Mouse (Mus musculus) embryonic facial prominence, embryonic 13.5 days (tissue): ENCODE measurements around the gene St6galnac5. TPM values are rescaled to one million over a fixed set of nuclear protein-coding genes. Genes with fewer than 3 reads are reported as not detected.

Experiments used
- ATAC-seq: fragments of 200-750 bp; cut with Nextera tagmentation; 2 replicates; pipeline ENCODE4 v1.8.0; 2017; ENCODE audit warnings: low read depth; ENCODE audit not compliant: insufficient number of reproducible peaks, insufficient read depth, low FRiP score, low TSS enrichment
- H3K27ac ChIP-seq: fragments of 300-500 bp; sonication (generic); 2 replicates; pipeline ENCODE4 v1.5.1; 2015; ENCODE audit warnings: moderate library complexity, mild to moderate bottlenecking, inconsistent platforms
- H3K27me3 ChIP-seq: fragments of 300-500 bp; sonication (generic); 2 replicates; pipeline ENCODE4 v1.6.1; 2015; ENCODE audit warnings: mild to moderate bottlenecking, inconsistent platforms
- H3K36me3 ChIP-seq: fragments of 300-500 bp; sonication (generic); 2 replicates; pipeline ENCODE4 v1.6.1; 2015; ENCODE audit warnings: mild to moderate bottlenecking, inconsistent platforms
- H3K4me1 ChIP-seq: fragments of 300-500 bp; sonication (generic); 2 replicates; pipeline ENCODE4 v1.6.1; 2015; ENCODE audit warnings: inconsistent platforms
- H3K4me2 ChIP-seq: fragments of 300-500 bp; sonication (generic); 2 replicates; pipeline ENCODE4 v1.6.1; 2015; ENCODE audit warnings: moderate library complexity, mild to moderate bottlenecking, inconsistent platforms
- H3K4me3 ChIP-seq: fragments of 300-500 bp; sonication (generic); 2 replicates; pipeline ENCODE4 v1.5.1; 2015; ENCODE audit warnings: mild to moderate bottlenecking, inconsistent platforms
- H3K9ac ChIP-seq: fragments of 300-500 bp; sonication (generic); 2 replicates; pipeline ENCODE4 v1.6.1; 2015; ENCODE audit warnings: mild to moderate bottlenecking, inconsistent platforms
- H3K9me3 ChIP-seq: fragments of 300-500 bp; sonication (generic); 2 replicates; pipeline ENCODE4 v1.6.1; 2016; ENCODE audit warnings: inconsistent platforms
- WGBS: fragments of 180-500 bp; shearing (Covaris S2); methylation state at CpG from one replicate; pipeline ENCODE4 v1.1.7; 2015; ENCODE audit warnings: mixed read lengths; 5-methylcytosine and 5-hydroxymethylcytosine counted together
- polyA plus RNA-seq: library from polyadenylated mRNA; unstranded; fragments of >200 nt; fragmentation: Nextera tagmentation; extraction: Ambion mirVana; gene quantifications from 2 replicates; pipeline ENCODE4 v1.2.1, GENCODE M21; 2015

St6galnac5 gene
- polyA plus RNA-seq, 1 experiment from 2014 or later = 3.1 TPM

DNA sequence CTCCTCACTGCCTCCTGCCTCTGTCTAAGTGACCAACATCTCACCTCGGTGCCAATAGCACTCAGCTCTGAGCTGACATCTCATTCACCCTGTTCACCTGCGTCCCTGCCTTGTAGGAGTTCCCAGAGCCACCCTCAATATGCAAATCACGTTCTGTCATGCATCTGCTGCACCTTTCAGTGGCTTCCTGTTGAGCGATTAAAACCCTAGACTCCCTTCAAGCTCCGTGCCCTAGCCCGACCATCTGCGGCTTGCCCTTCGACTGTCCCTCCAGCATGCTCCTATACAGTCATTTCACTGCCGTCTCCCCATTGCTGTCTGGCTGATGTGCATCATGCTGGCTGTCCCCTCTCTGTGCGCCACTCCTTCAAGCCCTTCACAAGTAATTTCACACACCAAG is 126.0 kb downstream of the St6galnac5 start:
- H3K4me2 ChIP-seq = no peak overlapping the region
- H3K27ac ChIP-seq = no peak overlapping the region
- no peaks in the 10 kb centered on the region for H3K9me3 ChIP-seq
- WGBS = 66% methylated on average over 10 of the region's 10 CpGs
- ATAC-seq = no peak
- no peaks in the 10 kb centered on the region for H3K27me3 ChIP-seq
- peaks cover 9% of the 10 kb centered on the region; the same call in 1 of the 2 replicates for H3K4me1 ChIP-seq
- no peaks in the 10 kb centered on the region for H3K36me3 ChIP-seq
- no peak overlapping the region for H3K4me3 ChIP-seq
- H3K9ac ChIP-seq = no peak overlapping the region

DNA sequence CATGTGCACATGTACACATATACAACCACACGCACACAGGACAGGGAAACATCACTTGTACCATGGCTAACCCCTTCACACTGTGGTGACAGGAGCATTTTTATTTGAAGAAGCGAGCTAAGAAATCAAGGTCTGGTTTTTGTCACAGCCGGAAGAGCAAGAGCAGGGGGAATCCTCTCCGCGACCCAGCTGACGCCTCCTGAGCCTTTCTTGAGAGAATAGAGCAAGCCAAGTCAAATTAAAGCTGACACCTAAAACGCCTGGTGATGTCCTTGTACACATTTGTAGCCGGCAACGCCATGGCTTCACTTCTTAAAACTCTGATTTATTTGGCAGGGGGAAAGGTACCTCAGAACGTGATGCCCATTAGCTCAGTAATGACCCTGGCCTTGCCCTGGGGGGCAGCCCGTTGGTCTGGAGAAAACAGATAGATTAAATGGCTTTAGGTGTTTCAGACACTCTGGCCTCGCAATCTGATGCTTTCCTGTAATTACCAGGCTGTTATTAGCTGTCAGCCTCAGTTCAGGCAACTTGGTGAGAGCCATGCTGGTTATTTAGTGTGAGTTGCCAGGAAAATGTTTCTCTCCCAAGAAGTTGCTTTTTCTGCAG is 126.9 kb downstream of the St6galnac5 start:
- peaks cover 9% of the 10 kb centered on the region; the same call in 1 of the 2 replicates for H3K4me1 ChIP-seq
- no peak overlapping the region for H3K4me2 ChIP-seq
- H3K27ac ChIP-seq = no peak overlapping the region
- H3K9ac ChIP-seq = no peak overlapping the region
- H3K4me3 ChIP-seq = no peak overlapping the region
- no peaks in the 10 kb centered on the region for H3K27me3 ChIP-seq
- WGBS = 33% methylated on average over 12 of the region's 12 CpGs
- no peaks in the 10 kb centered on the region for H3K9me3 ChIP-seq
- ATAC-seq = no peak
- H3K36me3 ChIP-seq = no peaks in the 10 kb centered on the region

DNA sequence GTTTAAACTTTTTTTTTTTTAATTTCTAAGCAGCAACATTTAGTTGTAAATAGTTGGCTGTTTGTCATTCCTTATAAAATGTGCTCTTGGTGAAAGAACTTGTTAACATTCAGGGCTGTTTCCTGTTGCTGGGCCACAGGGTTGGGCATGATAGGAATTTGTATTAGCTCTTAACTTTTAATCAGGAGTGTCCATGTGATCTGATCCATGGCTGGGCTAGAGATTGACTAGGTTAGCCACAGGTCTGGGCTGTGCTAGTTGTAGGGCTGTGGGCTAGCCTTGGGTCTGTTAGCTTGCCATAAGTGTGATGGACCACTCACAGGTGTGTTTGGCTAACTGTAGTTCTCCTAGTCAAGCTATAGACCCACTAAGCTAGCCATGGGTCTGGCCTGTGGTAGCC is 138.1 kb downstream of the St6galnac5 start:
- Histone ChIP-seq H3K36me3 (no peaks in the 10 kb centered on the region), H3K9me3 (no peaks in the 10 kb centered on the region), H3K27ac (no peak overlapping the region), H3K9ac (no peak overlapping the region), H3K4me3 (no peak overlapping the region), H3K4me2 (no peak overlapping the region), H3K4me1 (peaks cover 12% of the 10 kb centered on the region), H3K27me3 (no peaks in the 10 kb centered on the region)
- ATAC-seq = no peak

DNA sequence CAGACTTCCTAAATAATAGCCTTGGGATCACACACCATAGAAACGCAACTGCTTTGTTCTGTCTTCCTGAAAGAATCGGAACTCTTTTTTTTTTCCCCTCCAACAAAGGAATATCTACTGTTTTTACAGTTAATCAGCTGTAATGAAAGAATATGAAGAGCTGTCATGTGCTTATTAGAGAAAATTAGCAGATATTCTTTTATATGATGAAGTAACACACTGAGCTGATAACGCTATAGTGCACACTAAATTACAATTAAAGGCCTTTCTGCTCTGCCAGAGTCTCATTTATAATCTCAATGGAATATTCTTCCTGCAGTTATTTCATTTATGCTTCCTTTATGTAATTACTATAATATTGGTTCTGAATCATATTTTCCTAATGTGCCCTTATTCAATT is 139.4 kb downstream of the St6galnac5 start:
- H3K9me3 ChIP-seq = no peaks in the 10 kb centered on the region
- no peak overlapping the region for H3K4me3 ChIP-seq
- H3K4me1 ChIP-seq = peaks cover 11% of the 10 kb centered on the region
- WGBS = 79% methylated on average over 3 of the region's 3 CpGs
- no peaks in the 10 kb centered on the region for H3K27me3 ChIP-seq
- H3K27ac ChIP-seq = no peak overlapping the region
- ATAC-seq = no peak
- no peaks in the 10 kb centered on the region for H3K36me3 ChIP-seq
- H3K9ac ChIP-seq = no peak overlapping the region
- H3K4me2 ChIP-seq = no peak overlapping the region

DNA sequence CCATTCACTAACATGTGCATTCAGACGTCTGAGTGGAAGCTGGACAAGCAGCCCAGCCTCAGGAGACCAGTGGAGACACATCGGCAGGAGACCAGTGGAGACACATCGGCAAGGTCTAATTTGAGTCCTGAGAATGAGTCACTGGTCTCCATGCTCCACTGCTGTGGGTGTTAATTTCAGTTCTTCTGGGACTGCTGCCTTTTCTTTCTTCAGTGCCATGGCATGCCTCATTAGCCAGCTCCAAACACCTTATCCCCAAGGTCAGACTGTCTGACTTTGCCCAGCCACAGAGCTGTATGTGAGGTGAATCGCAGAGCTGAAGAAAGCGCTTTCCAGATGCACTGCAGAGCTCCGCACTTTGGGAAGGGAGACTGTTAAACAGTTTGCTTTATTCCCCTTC is 140.8 kb downstream of the St6galnac5 start:
- WGBS = 79% methylated on average over 6 of the region's 6 CpGs
- Histone ChIP-seq H3K27ac (no peak overlapping the region), H3K9me3 (no peaks in the 10 kb centered on the region), H3K4me3 (no peak overlapping the region), H3K27me3 (no peaks in the 10 kb centered on the region), H3K9ac (no peak overlapping the region), H3K4me1 (no peaks in the 10 kb centered on the region), H3K4me2 (no peak overlapping the region), H3K36me3 (no peaks in the 10 kb centered on the region)
- ATAC-seq = no peak

DNA sequence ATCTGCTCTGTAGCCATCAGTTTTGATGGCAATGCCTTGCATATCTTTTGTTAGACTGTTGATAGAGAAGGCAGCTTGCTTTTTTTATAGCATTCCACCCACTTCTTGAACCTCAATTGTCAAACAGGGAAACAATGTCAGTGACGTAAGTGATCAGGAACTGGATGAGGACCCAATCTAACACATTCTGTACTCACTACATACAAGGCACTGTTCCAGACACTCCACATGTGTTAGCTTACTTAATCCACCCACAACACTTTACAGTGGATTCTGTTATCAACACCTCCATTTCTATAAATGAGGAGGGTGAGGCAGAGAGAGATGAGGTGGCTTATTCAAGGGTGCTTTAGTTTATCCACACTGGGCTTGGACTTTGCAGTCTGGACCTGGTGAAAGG is 144.1 kb downstream of the St6galnac5 start:
- Histone ChIP-seq H3K4me1 (no peaks in the 10 kb centered on the region), H3K4me3 (no peak overlapping the region), H3K4me2 (no peak overlapping the region), H3K9me3 (no peaks in the 10 kb centered on the region), H3K27ac (no peak overlapping the region), H3K27me3 (no peaks in the 10 kb centered on the region), H3K36me3 (no peaks in the 10 kb centered on the region), H3K9ac (no peak overlapping the region)
- no peak for ATAC-seq
- WGBS = 84% methylated on average over 1 of the region's 1 CpGs

DNA sequence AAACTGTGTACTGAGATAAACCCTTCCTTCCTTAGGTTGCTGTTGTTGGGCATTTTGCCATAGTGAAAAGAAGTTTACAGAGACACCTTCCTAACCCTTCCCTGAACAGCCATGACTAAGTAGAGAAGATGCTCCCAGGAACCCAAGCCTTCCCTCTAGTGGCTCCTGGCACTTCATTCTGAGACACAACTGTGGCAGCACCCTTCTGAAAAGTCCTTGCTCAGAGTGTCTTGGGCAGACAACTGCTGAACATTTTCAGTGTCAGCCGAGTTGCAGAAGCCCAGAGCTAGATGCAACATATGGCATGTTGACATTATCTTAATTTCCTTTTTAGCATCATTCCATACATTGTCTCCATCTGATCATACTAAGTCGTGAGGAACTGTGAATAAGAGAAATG is 144.6 kb downstream of the St6galnac5 start:
- no peak overlapping the region for H3K27ac ChIP-seq
- WGBS = 62% methylated on average over 2 of the region's 2 CpGs
- no peaks in the 10 kb centered on the region for H3K9me3 ChIP-seq
- no peak overlapping the region for H3K4me2 ChIP-seq
- no peak overlapping the region for H3K4me3 ChIP-seq
- no peaks in the 10 kb centered on the region for H3K4me1 ChIP-seq
- no peaks in the 10 kb centered on the region for H3K36me3 ChIP-seq
- no peak overlapping the region for H3K9ac ChIP-seq
- ATAC-seq = no peak
- no peaks in the 10 kb centered on the region for H3K27me3 ChIP-seq

DNA sequence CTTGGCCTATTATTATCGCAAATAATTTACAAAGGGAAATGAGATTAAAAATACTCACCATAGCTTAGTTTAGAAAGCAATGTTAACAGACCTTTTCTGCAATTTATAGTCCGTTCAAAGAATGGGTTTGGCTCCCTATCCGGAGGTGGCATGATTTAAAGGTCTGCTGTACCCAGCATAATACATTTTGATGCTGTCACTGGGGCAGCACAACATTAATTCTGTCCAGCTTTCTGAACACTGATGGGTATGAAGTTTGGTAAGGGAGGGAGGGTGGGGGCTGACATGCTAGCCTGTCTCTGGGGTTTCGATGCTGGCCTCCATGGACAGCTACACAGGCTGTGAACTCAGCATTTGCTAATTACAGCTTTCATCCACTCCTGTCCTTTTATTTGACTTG is 149.6 kb downstream of the St6galnac5 start:
- Histone ChIP-seq H3K4me2 (no peak overlapping the region), H3K9me3 (no peaks in the 10 kb centered on the region), H3K4me3 (no peak overlapping the region), H3K27ac (no peak overlapping the region), H3K36me3 (no peaks in the 10 kb centered on the region), H3K9ac (no peak overlapping the region), H3K27me3 (no peaks in the 10 kb centered on the region), H3K4me1 (peaks cover 10% of the 10 kb centered on the region; the same call in 1 of the 2 replicates)
- no peak for ATAC-seq
- 87% methylated on average over 4 of the region's 4 CpGs for WGBS

DNA sequence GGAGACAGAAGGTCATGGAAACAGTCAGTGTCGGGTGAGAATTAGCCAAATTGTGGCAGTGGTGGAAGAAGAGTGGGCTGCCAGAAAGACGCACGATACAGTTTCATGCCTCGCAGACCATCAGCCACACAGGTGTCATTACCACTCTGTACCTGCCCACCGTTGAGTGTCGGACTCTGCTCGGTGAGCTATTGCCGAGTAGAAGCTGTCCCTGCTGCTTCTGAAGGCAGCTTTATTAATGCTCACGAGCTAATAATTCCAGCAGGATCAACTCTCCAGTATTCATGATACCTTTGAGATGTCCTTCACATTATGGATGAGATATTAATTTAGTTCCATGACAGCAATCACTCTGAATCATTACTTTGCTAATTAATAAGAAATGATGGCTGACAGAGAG is 150.1 kb downstream of the St6galnac5 start:
- ATAC-seq = no peak
- no peak overlapping the region for H3K9ac ChIP-seq
- WGBS = 91% methylated on average over 9 of the region's 9 CpGs
- no peak overlapping the region for H3K27ac ChIP-seq
- no peaks in the 10 kb centered on the region for H3K27me3 ChIP-seq
- no peaks in the 10 kb centered on the region for H3K36me3 ChIP-seq
- H3K4me1 ChIP-seq = peaks cover 10% of the 10 kb centered on the region; the same call in 1 of the 2 replicates
- no peak overlapping the region for H3K4me2 ChIP-seq
- H3K9me3 ChIP-seq = no peaks in the 10 kb centered on the region
- no peak overlapping the region for H3K4me3 ChIP-seq

DNA sequence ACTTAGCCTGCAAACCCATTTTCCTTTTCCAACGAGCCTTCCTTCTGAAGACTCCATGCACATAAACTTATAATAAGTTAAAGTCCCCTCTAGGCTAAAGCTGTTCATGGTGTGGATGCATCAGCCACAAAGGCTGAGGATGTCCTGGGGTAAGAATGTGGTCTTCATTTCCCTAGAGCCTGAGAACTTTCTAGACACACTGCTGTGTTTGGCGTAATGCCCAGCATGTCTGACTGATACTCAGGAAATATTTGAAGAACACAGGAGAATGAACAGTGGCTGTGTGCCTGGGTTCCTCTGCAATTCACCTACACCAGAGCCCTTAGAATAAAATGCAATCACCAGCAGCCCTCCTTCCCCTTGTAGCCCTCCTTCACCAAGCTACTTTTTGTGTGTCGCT is 150.7 kb downstream of the St6galnac5 start:
- ATAC-seq = no peak
- Histone ChIP-seq H3K27ac (no peak overlapping the region), H3K4me3 (no peak overlapping the region), H3K9ac (no peak overlapping the region), H3K27me3 (no peaks in the 10 kb centered on the region), H3K36me3 (no peaks in the 10 kb centered on the region), H3K9me3 (no peaks in the 10 kb centered on the region), H3K4me2 (no peak overlapping the region), H3K4me1 (peaks cover 10% of the 10 kb centered on the region; the same call in 1 of the 2 replicates)
- 60% methylated on average over 3 of the region's 3 CpGs for WGBS

DNA sequence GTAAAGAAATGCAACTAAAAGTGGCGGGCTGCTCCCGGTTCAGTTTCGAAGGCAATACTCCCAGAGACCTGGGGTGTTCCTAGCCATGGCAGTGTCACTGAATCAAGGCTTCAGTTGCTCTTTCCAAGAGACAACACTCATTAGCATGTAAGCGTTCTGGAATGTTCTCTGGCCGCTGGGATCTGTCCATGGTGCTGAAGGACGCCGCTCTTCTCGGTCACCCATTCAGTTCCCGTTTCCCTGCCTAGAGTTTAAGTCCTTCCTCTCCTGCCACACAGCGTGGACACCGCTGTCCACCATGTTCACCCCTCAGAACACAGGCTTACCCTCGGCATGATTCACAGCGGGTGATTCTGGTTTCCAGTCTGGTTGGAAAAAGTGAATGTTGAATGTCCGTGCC is 160.8 kb downstream of the St6galnac5 start:
- ATAC-seq = no peak

DNA sequence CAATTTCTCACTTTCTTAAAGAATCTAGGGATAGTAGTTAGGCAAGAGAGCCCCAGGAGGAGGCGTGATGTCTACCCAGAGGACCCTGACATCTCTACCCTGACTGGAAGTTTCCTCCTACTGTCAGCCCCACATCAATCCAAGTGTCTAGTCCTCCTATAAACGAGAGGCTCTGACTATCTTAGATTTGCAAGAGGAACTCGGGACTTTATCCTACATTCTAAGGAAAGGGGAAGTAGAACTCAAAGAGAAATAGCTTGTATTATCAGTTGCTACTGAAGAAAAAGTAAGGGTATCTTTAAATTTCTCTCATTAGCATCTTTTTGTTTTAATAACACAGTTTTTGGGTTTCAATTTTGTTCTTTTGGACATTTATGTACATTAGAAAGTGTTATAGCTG is 161.6 kb downstream of the St6galnac5 start:
- H3K27ac ChIP-seq = no peak overlapping the region
- no peaks in the 10 kb centered on the region for H3K9me3 ChIP-seq
- ATAC-seq = no peak
- H3K9ac ChIP-seq = no peak overlapping the region
- H3K27me3 ChIP-seq = no peaks in the 10 kb centered on the region
- H3K4me1 ChIP-seq = no peaks in the 10 kb centered on the region
- no peak overlapping the region for H3K4me2 ChIP-seq
- WGBS = 81% methylated on average over 3 of the region's 3 CpGs
- no peaks in the 10 kb centered on the region for H3K36me3 ChIP-seq
- H3K4me3 ChIP-seq = no peak overlapping the region

More for the DNA sequence above, 160.8 kb downstream of the St6galnac5 start:
- Histone ChIP-seq H3K9me3 (no peaks in the 10 kb centered on the region), H3K4me3 (no peak overlapping the region), H3K27ac (no peak overlapping the region), H3K36me3 (no peaks in the 10 kb centered on the region), H3K27me3 (no peaks in the 10 kb centered on the region), H3K4me1 (no peaks in the 10 kb centered on the region), H3K4me2 (no peak overlapping the region), H3K9ac (no peak overlapping the region)
- 52% methylated on average over 14 of the region's 14 CpGs for WGBS
